Mouse (Mus musculus): ENCODE results near the gene 4933417A18Rik.
"Not testable (repeated sequence)": the region's sequence is repeated elsewhere in the genome, so short reads cannot be mapped to it uniquely, and the experiment has no call there.

Gene 4933417A18Rik

GRCm38 (mm10) chr13:34924210-34924609, at the start of gene 4933417A18Rik, which contains the start of gene Fam217a:
Gene 4933417A18Rik (plus strand): TSS chr13:34924409.
Gene Fam217a (minus strand): TSS chr13:34924310.
- DNase-seq (ENCODE audit: low read depth), result no peak

DNA sequence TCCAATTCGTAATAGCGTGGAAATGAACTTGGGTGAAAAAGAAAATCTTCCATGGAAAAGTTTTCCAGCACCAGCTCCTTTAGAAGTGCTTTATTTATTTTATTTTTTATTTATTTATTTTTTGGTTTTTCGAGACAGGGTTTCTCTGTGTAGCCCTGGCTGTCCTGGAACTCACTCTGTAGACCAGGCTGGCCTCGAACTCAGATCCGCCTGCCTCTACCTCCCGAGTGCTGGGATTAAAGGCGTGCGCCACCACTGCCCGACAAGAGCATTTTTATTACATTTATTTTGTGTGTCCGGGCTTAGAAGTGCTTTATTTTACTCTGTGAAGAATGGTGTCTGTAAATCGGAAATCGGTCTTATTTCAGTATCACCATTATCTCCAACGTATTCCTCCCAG, 49.5 kb upstream of the 4933417A18Rik start:
- not testable (repeated sequence) for DNase-seq (ENCODE audit: low read depth)

- DNase-seq (ENCODE audit: low read depth), result peak; percentile 84
These were observed 49.0 kb upstream of the 4933417A18Rik start, which contains the start of gene Prpf4b for GRCm38 (mm10) chr13:34875166-34875710. Gene Prpf4b (plus strand): TSS chr13:34875302.

- no peak for DNase-seq (ENCODE audit: low read depth)
These were observed 48.3 kb upstream of the 4933417A18Rik start for GRCm38 (mm10) chr13:34875741-34876445.

DNA sequence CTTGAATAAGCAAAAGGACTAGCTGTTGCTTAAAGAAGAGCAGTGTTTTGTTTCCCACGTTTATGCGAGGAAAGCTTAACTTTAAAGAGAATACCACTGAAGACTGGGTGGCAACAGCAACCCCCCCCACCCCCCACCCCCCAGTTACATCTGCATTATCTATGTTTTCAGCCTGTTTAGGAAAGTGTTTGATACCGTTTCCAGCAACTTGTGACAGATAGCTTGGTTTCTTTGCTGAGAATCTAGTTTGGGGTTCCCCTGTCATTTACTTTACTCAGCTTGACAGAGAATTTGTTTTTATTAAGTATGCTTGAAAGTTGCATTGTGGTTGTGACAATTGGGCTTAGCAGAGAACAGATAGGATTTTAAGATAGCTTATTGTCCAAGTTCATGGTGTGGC, 47.7 kb upstream of the 4933417A18Rik start:
- no peak for DNase-seq (ENCODE audit: low read depth)

- DNase-seq (ENCODE audit: low read depth), result no peak
These were observed 31.3 kb upstream of the 4933417A18Rik start for GRCm38 (mm10) chr13:34892871-34893270.

DNA sequence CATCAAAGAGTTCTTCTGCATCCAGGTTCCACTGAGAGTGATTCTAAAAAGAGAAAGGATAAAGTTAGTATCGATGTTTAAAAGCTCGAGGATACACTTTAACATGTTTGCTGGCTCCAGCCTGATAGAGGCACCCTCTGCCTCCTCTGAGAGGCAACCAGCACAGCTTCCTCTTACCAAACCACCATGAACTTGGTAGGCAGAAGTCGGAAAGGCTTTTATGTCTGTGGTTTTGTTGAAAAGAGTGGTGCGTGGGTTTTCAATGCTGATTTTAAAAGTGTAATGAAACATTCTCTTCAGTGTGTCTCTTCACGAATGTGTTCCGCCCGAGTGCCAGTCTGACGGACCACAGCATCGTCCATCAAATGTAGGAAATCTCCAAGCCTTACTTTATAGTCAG, 9.6 kb upstream of the 4933417A18Rik start:
- no peak for DNase-seq (ENCODE audit: low read depth)

DNA sequence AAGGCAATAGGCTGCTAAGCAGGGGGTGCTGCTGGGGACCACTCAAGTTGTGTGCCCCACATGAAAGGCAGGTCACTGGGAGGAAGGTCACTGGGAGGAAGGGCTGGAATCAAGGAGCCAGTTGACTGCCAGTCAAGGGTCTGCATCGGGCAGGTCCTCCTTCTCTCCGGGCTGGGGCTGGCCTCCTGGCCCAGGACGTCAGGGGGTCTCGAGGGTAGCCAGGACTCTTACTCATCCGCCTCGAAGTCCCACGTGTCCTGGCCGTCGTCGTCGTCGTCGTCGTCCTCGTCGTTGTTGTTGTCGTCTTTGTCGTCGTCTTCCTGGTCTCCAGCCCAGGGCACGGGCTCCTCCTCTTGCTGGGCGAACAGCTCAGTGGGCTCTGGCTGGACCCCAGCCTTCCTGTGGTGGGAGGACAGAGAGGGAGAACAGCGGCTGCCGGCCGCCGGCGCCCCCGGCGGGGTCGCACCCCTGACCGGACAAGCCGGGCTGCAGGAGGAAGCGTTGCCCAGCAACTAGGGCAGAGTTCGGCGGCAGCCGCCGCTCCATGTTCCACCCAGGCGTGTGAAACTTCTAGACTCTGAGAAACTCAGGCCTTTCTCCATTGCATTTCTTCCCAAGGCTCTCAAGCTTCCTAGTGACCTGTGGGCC, 7.6 kb upstream of the 4933417A18Rik start:
- no peak for DNase-seq (ENCODE audit: low read depth)

- no peak for DNase-seq (ENCODE audit: low read depth)
These were observed 10.9 kb downstream of the 4933417A18Rik start for GRCm38 (mm10) chr13:34934931-34935644.

- no peak for DNase-seq (ENCODE audit: low read depth)
These were observed 18.2 kb downstream of the 4933417A18Rik start for GRCm38 (mm10) chr13:34942370-34942769.

DNA sequence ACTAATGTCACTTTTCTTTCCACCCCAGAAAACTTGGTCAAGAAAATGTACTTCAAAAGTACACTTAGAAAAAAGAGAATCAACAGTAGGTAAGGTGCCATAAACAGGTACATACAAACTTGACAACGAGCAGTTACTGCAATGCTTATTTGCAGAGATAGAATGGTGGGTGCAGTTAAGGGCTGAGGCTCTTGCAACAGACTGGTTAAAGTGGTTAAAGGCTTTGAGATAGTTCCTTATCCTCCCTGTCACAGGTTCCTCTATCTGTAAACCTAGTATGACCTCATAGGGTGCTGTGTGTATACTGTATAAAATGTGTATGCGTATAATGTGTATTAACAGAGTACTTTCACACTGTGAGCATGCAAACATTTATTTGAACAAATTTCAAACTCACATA, 27.2 kb downstream of the 4933417A18Rik start:
- DNase-seq (ENCODE audit: low read depth), result not testable (repeated sequence)

GRCm38 (mm10) chr13:34956901-34957300, 32.7 kb downstream of the 4933417A18Rik start:
- no peak for DNase-seq (ENCODE audit: low read depth)

GRCm38 (mm10) chr13:34958158-34958557, 33.9 kb downstream of the 4933417A18Rik start:
- DNase-seq (ENCODE audit: low read depth), result not testable (repeated sequence)

GRCm38 (mm10) chr13:34960996-34961770, 37.0 kb downstream of the 4933417A18Rik start:
- no peak for DNase-seq (ENCODE audit: low read depth)

DNA sequence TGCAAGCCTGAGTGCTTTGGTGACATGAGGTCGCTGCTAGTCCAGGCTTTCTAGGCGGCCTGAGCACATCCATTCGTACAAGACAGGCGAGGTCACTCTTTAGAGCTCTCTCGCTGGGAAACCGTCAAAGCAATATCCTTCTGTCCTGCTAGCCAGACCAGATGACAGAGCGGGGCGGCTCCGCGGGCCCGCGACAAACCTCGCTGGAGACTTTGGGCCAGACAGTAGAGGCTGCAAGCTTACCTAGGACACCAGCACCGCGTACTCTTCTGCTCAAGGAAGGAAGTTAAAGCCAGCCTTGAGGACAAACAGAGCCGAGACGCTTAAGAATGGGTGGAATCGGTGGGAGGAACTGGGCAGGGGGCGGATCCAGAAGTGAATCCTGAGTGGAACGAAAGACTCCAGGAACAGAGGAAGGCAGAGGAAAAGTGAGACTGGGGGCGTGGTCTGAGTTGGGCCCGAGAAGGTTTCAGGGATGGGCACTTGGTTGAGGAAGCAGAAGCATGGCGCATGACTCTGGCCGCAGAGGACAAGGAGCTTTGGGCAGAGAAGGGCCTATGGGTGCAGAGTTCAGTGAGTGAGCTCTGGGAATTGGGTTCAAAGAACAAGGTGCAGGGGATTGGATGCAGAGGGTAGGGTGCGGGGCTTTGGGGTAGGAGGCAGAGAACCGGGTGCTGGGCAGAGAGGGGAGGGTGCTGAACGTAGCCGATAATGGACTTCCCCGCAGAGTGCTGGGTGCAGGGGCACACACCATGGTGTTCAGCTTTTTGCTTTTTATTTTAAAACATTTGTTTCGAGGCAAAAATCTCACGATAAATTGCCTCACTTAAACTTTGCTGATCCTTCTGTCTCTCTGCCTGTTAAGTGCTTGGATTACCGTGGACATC, 39.5 kb downstream of the 4933417A18Rik start, which contains the start of gene Eci3:
Gene Eci3 (minus strand): TSS at position 300 of the 887 bp plus-strand sequence.
- DNase-seq (ENCODE audit: low read depth), result no peak

DNA sequence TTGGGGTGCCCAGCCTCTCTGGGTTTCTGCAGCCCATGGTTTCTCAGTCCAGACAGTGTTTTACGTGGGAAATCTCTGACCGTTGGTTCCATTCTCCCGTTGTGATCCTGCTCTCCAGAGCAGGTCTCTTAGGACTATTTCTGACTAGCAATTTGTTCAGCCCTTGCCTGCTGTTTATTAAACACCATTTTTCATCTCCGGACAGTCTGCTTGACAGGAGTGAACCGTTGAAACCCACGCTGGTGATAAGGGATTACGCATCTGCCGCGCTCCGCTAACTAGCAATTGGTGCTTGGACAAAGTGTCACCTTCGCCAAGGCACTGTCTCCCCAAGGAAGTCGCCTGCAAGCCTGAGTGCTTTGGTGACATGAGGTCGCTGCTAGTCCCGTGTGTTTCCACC, 40.2 kb downstream of the 4933417A18Rik start:
- no peak for DNase-seq (ENCODE audit: low read depth)

DNA sequence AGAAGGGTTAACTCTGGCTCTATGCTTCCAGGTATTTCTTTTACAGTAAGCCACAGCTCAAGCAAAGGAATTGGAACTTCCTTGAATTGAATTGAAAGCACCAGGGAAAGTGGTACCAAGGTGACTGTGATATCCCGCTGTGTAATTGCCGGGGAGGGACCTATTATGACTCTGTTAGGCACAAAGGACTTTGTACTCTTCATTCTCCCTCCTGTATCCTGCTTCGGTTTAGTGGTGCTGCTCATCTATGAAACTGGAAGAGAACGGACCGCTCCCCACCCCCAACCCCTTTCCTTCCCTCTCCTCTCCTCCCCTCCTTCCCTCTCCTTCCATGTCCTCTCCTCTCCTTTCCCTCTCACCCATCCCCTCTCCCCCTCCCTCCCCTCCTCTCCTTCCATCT, 40.7 kb downstream of the 4933417A18Rik start:
- DNase-seq (ENCODE audit: low read depth), result no peak

- not testable (repeated sequence) for DNase-seq (ENCODE audit: low read depth)
These were observed 41.4 kb downstream of the 4933417A18Rik start for GRCm38 (mm10) chr13:34965647-34966046.

DNA sequence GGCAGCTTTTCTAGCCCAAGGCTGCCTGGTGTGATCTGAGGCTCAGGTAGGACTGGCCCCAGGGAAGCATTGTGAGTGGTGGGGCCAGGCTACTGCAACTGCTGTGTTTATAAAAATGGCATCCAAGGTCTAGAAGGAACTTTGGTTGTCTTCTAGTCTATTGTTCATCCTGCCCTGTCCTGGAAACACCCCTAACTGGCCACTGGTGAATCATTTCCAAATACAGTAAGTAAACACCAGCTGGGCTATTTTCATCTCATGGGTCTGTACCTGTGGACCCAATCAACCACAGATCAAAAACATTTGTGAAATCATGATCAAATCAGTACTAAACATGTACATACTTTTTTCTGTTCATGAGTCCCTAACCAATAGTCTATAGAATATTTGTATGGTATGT, 48.2 kb downstream of the 4933417A18Rik start:
- not testable (repeated sequence) for DNase-seq (ENCODE audit: low read depth)

DNA sequence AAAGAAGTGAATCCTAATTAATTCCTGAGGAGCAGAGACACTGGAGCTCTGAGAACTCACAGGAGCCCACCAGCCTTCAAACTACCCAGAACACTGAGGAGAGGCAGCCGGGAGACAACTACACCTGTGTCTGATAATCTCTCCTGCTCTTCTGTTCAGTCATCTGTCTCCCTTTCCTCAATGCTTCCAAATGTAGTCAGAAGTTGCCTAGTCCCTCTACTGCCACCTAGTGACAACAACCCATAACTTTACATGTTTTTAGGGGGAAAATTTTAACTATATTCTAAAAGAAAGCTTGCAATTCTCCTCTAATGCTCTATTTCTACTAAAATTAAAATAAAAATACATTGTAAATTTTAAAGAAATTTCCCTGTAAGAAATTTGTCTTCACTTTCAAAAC, 48.9 kb downstream of the 4933417A18Rik start:
- DNase-seq (ENCODE audit: low read depth), result peak; percentile 63

Measured in c-Kit-positive CD71-negative TER-119-negative erythroid progenitor cells, embryonic 14.5 days (primary cell).